Mouse (Mus musculus) 416B (cell line): ENCODE results near the gene Rasl11b.

Source experiments
- DNase-seq: peaks from one replicate; pipeline ENCODE4 v3.0.0; 2011; ENCODE audit warnings: low read depth

Gene Rasl11b

GRCm38 (mm10) chr5:74209640-74210039 is 14.6 kb downstream of the Rasl11b start:
- no peak for DNase-seq

DNA sequence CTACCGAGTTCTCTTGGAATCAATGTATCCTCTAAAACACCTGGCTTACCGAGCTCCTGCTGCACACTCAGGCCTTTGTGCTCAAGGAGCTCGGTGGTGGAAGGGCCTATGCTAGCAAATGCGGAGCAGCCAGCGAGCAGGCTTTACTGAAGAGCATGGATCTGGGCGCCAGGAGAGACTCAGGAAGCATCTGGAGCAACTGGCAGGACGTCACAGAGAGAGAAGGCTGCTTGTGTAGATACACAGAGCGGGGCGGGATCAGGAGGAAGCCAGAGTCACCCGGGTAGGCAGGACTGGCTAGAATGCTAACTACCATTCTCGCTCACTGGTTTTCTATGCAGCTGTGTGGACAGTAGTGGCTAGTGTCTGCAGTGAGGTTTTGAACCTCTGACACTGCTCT is 16.3 kb downstream of the Rasl11b start:
- no peak for DNase-seq

- no peak for DNase-seq
Measured at GRCm38 (mm10) chr5:74214501-74215110, 19.5 kb downstream of the Rasl11b start.

DNA sequence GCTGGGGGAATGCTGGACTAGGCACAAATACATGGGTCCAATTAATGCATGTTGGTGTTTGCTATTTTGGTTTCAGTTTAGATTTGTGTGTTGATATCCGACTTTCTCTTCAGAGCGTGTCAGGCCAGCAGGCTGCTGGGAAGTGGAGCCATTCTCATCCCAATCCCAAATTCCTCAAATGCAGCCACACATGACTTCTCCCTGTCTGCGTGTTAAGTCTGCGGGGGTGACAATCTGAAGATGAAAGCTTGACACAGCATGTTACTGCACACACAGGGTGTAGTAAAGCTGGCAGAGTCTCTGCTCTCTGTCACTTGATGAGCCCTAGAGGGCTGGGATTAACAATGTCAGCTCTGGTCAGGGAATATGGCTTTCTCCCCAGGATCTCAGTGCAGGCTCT is 20.0 kb downstream of the Rasl11b start:
- no peak for DNase-seq

- no peak for DNase-seq
Measured at GRCm38 (mm10) chr5:74218524-74218923, 23.4 kb downstream of the Rasl11b start.

- no peak for DNase-seq
Measured at GRCm38 (mm10) chr5:74222626-74223025, 27.5 kb downstream of the Rasl11b start.

GRCm38 (mm10) chr5:74224480-74224879 is 29.4 kb downstream of the Rasl11b start:
- no peak for DNase-seq

- no peak for DNase-seq
Measured at GRCm38 (mm10) chr5:74226183-74226582, 31.1 kb downstream of the Rasl11b start.

GRCm38 (mm10) chr5:74227352-74227751 is 32.3 kb downstream of the Rasl11b start:
- no peak for DNase-seq

DNA sequence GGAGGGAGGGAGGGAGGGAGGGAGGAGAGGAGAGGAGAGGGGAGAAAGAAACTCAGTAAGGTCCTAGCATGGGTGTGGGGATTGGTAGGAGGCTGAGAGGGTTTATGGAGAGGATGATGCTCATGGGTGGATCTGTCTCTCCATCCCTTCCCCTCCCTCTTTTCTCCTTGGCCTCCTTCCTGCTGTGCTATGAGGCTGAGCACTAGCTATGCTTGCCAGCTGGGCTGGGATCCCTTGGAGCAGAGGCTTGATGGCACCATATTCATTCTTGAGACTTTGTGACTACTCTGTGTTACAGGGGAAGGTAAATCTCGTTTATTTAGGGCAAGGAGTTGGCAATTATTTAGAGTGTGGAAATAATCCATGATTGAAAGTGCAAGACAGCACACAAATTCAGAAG is 33.9 kb downstream of the Rasl11b start:
- no peak for DNase-seq

DNA sequence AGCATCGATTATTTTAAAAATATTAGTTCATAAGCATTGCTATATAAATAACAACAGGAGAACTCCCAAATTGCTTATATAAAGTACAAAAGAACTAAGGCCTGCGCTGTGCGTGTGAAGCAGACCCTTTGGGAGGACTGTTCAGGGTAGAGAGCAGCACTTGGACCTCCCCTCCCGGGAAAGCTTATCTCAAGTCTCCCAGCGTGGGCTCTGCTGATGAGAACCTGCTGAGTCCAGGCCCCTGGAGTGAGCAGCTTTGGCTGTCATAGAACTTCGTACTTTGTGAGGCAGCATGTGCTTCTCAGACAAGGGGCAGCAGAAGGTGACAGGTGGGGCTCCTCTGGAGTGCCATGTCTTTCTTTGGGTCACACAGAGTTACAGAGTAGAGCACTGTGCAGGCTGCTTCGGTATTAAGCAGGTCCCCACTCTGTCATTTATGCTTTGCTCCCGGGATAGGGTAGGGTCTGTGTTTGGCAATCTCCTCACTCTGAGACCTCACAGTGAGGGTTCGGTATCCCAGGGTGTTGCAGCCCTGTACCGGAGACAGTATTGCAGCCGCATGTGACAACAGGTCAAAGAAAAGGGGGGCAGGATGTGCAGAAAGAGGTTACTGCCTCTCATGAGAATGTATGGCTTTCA is 34.8 kb downstream of the Rasl11b start:
- DNase-seq: no peak

- no peak for DNase-seq
Measured at GRCm38 (mm10) chr5:74230525-74230924, 35.4 kb downstream of the Rasl11b start.

GRCm38 (mm10) chr5:74233808-74234207 is 38.7 kb downstream of the Rasl11b start:
- DNase-seq: no peak

DNA sequence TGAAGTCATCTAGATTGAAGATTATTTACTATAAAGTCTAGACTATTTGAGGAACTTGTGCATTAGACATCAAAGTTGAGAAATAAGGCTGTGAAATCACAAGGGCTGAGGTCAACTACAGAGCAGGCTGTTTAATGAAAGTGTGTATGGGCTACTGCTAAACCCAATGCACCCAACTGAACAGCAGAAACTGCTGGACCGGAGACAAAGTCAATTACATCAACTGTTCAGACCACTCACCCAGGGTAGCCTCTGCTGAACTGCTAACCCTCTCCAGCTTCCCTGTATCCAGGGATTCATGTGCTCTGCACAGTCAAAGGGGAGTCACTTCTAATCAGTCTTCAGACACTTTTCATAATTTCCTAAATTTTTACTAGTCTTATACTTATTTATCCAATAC is 44.3 kb downstream of the Rasl11b start:
- DNase-seq: peak; percentile 14

DNA sequence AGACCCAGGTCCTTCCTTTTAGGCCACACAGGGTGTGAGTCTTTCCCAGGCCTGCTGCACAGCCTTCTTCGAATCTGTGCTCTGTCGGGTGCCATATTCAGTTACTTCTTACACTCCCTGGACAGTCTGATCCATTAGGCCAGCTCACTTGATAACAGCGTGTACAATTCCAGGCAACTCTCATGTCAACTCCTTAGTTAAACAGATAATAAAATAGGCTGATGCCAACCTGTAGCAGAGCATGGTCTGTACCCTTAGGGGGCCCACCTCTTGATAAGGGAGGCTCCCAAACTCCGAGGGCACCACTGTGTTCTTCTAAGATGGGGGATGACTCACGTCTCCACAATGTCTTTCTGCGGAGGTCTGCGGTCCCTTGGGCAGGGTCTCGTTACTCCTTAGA is 45.2 kb downstream of the Rasl11b start:
- no peak for DNase-seq

DNA sequence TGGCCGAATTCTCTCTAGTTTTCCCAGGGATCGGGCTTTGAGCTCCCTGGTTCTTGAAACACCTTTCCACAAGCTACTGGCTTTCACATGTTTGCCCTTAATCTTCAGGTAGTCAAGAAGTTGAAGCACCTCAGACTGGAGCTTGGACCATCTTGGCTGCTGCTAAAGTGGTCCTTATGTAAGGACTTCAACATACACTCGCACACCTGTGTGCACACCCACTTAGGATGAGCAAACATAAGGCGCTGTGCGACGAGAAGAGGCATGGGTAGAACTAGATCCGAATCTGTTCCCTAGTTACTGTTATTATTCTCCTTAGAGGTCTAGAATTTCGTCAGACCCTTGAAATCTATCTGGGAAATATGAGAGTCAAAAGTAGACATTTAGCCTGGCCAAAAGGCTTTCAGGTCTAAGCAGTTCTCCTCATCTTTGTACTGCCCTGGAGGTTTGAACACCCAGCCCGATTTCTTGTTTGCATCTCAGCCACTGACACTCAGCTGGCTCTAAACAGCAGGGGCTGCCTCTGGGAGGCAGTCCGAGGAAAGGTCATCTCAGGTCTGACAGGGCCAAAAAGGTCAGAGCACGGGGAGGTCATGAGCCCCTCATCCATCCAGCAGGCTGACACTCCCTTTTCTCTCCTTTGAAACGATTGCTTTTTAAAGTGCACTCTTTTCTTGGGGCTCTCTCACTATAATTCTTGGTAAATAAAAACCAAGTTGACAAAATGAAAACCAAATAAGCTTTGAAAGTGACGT is 46.0 kb downstream of the Rasl11b start:
- DNase-seq: no peak

- no peak for DNase-seq
Measured at GRCm38 (mm10) chr5:74242654-74243053, 47.6 kb downstream of the Rasl11b start.

DNA sequence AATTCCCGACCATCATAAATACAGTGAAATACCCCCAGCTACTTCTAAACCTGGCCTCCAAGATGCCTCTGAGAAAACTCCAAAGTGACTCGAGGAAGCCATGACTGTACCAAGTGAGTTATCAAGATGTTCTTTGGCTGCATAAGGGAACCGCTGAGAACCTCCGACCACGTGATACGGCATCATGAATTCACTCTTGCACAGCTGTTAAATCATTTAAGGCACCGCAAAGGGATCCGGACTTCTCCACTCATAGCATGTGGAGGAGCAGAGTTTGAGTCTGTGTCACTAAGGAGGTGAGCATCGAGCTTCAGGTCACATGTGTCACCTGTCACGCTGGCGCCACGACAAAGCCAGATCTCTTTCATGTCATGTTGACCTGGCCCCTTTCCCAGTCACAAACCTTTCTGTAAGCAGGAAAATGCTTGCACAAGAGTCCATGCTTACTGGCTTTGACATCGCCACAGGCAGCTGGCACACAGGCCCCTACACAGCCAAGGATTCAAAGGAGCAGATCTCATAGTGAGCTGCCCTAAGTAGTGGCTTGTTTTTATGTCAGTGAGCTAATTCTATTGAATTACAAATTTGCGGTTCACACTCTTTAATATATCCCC is 49.4 kb downstream of the Rasl11b start:
- DNase-seq: no peak

- DNase-seq: no peak
Measured at GRCm38 (mm10) chr5:74245641-74246145, 50.6 kb downstream of the Rasl11b start.

DNA sequence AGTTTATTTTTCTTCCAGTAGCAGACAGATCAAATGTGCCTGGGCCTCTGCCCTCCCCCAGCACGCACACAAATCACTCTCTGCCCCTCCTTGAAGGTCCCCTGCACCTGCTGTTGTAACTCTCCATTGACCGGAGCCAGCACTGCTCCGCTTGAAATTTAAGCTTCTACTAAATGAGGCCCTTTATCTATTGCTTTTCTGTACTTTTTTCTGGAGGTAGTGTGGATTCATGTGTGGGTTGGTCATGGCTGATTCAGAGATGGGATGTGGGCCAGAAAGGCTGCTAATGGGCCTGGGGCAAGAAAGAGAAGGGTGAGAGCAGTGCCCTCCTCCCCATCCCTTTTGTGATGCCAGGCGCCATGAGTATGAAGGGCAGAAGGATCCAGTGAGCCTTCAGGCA is 51.4 kb downstream of the Rasl11b start:
- no peak for DNase-seq

- no peak for DNase-seq
Measured at GRCm38 (mm10) chr5:74246971-74247370, 51.9 kb downstream of the Rasl11b start.
